Mouse (Mus musculus) mouse embryonic stem cell (cell line): ENCODE measurements around the gene Glyatl3.

Experiments used
- in situ Hi-C, 2 experiments: fragments of 300-500 bp; cut with MboI; formaldehyde crosslinking; loops; 1 replicate in 1 of 2; 3 replicates in 1 of 2; pipeline ENCODE4 v1.14.3; 2019 to 2020; ENCODE audit warnings: low sequenced_read_pairs in 2 of 2, low pct_unique_long_range_greater_than_20kb in 1 of 2, mixed read lengths in 1 of 2; ENCODE audit not compliant: unreplicated experiment in 1 of 2

Glyatl3 gene

DNA sequence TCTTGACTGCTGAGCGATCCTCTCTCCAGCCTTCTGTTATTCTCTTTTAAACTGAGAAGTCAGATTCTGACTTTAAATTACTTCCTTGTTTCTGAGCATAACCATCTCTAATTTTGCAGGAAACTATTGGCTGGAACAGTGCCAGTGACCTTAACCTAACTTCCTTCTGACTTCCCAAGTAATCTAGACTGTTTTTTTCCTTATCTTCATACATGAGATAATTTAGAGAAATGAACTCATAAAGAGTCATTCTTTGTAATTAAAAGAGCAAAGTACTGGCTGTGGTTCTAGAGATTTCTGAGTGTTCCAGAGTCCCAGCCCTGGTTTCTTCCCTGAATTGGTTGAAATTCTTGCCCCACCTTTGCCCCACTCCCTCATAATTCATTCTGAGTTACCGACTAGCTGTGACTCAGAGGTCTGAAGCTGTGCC, 40.6 kb downstream of the Glyatl3 start:
- in situ Hi-C loops, result no loop called here

- in situ Hi-C loops, result no loop called here
Measured at GRCm38 (mm10) chr17:40872626-40873025, 41.5 kb downstream of the Glyatl3 start.

DNA sequence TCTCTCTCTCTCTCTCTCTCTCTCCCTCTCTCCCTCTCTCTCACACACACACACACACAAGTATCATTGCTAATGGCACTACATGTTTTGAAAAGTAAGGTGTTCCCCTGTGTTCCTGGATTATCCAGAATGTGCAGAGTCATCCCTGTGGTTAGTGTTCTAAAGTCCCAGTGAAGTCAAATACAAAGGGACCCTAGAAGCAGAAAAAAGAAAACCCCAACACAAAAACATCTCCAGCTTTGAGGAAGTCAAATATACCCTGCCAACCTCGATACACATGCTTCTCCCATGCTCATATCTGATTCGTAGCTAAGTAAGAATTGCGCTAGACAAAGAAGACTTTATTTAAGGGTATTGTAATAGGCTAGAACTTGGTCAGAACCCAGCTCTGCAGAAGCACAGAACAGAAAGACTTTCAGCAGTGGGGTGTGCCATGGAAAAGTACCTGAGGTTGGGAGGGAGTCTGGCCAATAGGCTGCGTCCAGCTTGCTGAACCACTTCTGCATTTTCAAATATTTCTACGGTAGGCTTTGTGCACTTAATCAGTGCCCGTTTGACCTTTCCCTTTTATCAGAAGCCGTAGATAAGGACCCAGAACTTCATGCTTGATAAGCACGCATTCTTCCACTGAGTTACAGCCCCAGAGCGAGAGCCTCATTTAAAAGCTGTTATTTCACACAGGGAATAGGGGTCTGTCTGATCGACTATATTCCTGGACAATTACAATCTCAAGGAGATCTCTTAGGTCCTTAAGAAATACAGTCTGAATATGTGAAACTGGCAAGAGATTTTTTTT, 45.0 kb downstream of the Glyatl3 start:
- in situ Hi-C loops, result no loop called here

- in situ Hi-C loops, result no loop called here
Measured at GRCm38 (mm10) chr17:40855065-40855464, 59.1 kb downstream of the Glyatl3 start.
